Mouse (Mus musculus): ENCODE measurements around the gene Slc25a44. TPM values are rescaled to one million over a fixed set of nuclear protein-coding genes. Genes with fewer than 3 reads are reported as not detected.
A peak's percentile ranks its signal among the peaks of the same experiment; 100 is the strongest.

Gene Slc25a44
- polyA plus RNA-seq, 1 experiment: 18.5 TPM

GRCm38 (mm10) chr3:88425708-88426420, 925 bp upstream of the Slc25a44 start:
- H3K79me2 ChIP-seq (ENCODE audit: control insufficient read depth, insufficient read depth): peaks cover 37% of the 10 kb centered on the region
- H3K27me3 ChIP-seq (ENCODE audit: control insufficient read depth, insufficient read depth, insufficient read length): no peaks in the 10 kb centered on the region
- no peak for TF ChIP-seq CEBPB (IDR thresholded peaks at IDR 0.05; ENCODE audit: low read depth)
- TF ChIP-seq USF1 (IDR thresholded peaks at IDR 0.05; ENCODE audit: low read depth): no peak
- no peak for TF ChIP-seq MYOG (IDR thresholded peaks at IDR 0.05; ENCODE audit: control insufficient read depth, extremely low read depth, insufficient read length)
- no peak for TF ChIP-seq MYOD1 (IDR thresholded peaks at IDR 0.05; ENCODE audit: control insufficient read depth, insufficient read length, low read depth)
- no peak for TF ChIP-seq MAX (IDR thresholded peaks at IDR 0.05)
- no peak for TF ChIP-seq FOSL1 (IDR thresholded peaks at IDR 0.05; ENCODE audit: insufficient read depth, low read length, poor library complexity, severe bottlenecking)
- no peak for TF ChIP-seq CTCF (IDR thresholded peaks at IDR 0.05; ENCODE audit: control insufficient read depth, insufficient read depth, insufficient read length)
- H3K79me3 ChIP-seq (ENCODE audit: low read depth): peaks cover 23% of the 10 kb centered on the region
- H3K36me3 ChIP-seq (ENCODE audit: control insufficient read depth, insufficient read depth): peaks cover 2% of the 10 kb centered on the region
- no peak overlapping the region for H3ac ChIP-seq (ENCODE audit: control insufficient read depth, insufficient read length, low read depth)
- no peak overlapping the region for H3K4me3 ChIP-seq (ENCODE audit: insufficient read depth, poor library complexity, severe bottlenecking)

DNA sequence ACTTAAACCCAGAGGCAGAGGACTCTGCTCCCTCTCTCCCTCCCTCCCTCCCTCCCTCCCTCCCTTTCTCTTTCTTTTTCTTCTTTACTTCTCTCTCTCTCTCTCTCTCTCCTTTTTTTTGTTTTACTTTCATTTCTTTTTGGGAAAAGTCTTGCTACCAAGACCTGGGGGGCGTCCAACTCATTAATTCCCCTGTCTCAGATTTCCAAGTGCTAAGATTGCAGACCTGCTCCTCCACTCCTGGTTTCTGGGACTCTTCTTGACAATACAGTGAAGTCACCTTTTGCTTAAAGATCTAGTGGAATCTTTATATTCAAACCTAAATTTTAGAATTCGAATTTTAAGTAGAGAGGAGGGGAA, 371 bp upstream of the Slc25a44 start:
- H3K79me2 ChIP-seq (ENCODE audit: control insufficient read depth, insufficient read depth): peaks cover 37% of the 10 kb centered on the region
- TF ChIP-seq CEBPB (IDR thresholded peaks at IDR 0.05; ENCODE audit: low read depth) (no peak), FOSL1 (IDR thresholded peaks at IDR 0.05; ENCODE audit: insufficient read depth, low read length, poor library complexity, severe bottlenecking) (no peak), USF1 (IDR thresholded peaks at IDR 0.05; ENCODE audit: low read depth) (no peak), MYOG (IDR thresholded peaks at IDR 0.05; ENCODE audit: control insufficient read depth, extremely low read depth, insufficient read length) (no peak), MYOD1 (IDR thresholded peaks at IDR 0.05; ENCODE audit: control insufficient read depth, insufficient read length, low read depth) (no peak), MAX (IDR thresholded peaks at IDR 0.05) (no peak), CTCF (IDR thresholded peaks at IDR 0.05; ENCODE audit: control insufficient read depth, insufficient read depth, insufficient read length) (no peak)
- H3K4me3 ChIP-seq (ENCODE audit: insufficient read depth, poor library complexity, severe bottlenecking): peak overlapping the region; percentile 7
- peaks cover 23% of the 10 kb centered on the region for H3K79me3 ChIP-seq (ENCODE audit: low read depth)
- no peak overlapping the region for H3ac ChIP-seq (ENCODE audit: control insufficient read depth, insufficient read length, low read depth)
- H3K36me3 ChIP-seq (ENCODE audit: control insufficient read depth, insufficient read depth): peaks cover 7% of the 10 kb centered on the region
- no peaks in the 10 kb centered on the region for H3K27me3 ChIP-seq (ENCODE audit: control insufficient read depth, insufficient read depth, insufficient read length)

- peaks cover 25% of the 10 kb centered on the region for H3K79me3 ChIP-seq (ENCODE audit: low read depth)
- no peak overlapping the region for H3ac ChIP-seq (ENCODE audit: control insufficient read depth, insufficient read length, low read depth)
- no peaks in the 10 kb centered on the region for H3K27me3 ChIP-seq (ENCODE audit: control insufficient read depth, insufficient read depth, insufficient read length)
- peaks cover 37% of the 10 kb centered on the region for H3K79me2 ChIP-seq (ENCODE audit: control insufficient read depth, insufficient read depth)
- no peak overlapping the region for H3K4me3 ChIP-seq (ENCODE audit: insufficient read depth, poor library complexity, severe bottlenecking)
- H3K36me3 ChIP-seq (ENCODE audit: control insufficient read depth, insufficient read depth): peaks cover 29% of the 10 kb centered on the region
- TF ChIP-seq USF1 (IDR thresholded peaks at IDR 0.05; ENCODE audit: low read depth) (no peak), FOSL1 (IDR thresholded peaks at IDR 0.05; ENCODE audit: insufficient read depth, low read length, poor library complexity, severe bottlenecking) (no peak), MYOD1 (IDR thresholded peaks at IDR 0.05; ENCODE audit: control insufficient read depth, insufficient read length, low read depth) (no peak), CTCF (IDR thresholded peaks at IDR 0.05; ENCODE audit: control insufficient read depth, insufficient read depth, insufficient read length) (no peak), MYOG (IDR thresholded peaks at IDR 0.05; ENCODE audit: control insufficient read depth, extremely low read depth, insufficient read length) (no peak), CEBPB (IDR thresholded peaks at IDR 0.05; ENCODE audit: low read depth) (no peak), MAX (IDR thresholded peaks at IDR 0.05) (no peak)
Measured at GRCm38 (mm10) chr3:88422020-88422720, 2.8 kb downstream of the Slc25a44 start.

DNA sequence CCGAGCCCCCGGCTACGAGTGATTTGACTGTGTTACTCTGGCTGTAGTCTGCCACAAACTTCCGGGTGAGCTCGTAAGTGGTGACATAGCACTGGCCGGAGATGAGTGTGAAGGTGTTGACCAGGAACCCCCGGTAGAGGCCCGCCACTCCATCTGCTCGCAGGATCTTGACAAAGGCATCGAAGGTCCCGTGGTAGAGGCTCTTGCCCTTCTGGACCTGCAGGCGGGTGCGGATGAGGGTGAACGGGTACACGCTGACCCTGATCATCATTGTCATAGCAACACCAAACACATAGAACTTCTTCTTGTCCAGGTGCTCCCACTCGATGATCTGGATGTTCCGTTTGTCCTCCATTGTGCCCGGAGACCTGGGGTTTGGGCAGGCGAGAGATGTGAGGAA, 4.2 kb downstream of the Slc25a44 start:
- Histone ChIP-seq H3K36me3 (ENCODE audit: control insufficient read depth, insufficient read depth) (peaks cover 43% of the 10 kb centered on the region), H3K79me3 (ENCODE audit: low read depth) (peaks cover 25% of the 10 kb centered on the region), H3K4me3 (ENCODE audit: insufficient read depth, poor library complexity, severe bottlenecking) (no peak overlapping the region), H3K79me2 (ENCODE audit: control insufficient read depth, insufficient read depth) (peaks cover 37% of the 10 kb centered on the region), H3ac (ENCODE audit: control insufficient read depth, insufficient read length, low read depth) (no peak overlapping the region), H3K27me3 (ENCODE audit: control insufficient read depth, insufficient read depth, insufficient read length) (no peaks in the 10 kb centered on the region)
- no peak for TF ChIP-seq MYOD1 (IDR thresholded peaks at IDR 0.05; ENCODE audit: control insufficient read depth, insufficient read length, low read depth)

DNA sequence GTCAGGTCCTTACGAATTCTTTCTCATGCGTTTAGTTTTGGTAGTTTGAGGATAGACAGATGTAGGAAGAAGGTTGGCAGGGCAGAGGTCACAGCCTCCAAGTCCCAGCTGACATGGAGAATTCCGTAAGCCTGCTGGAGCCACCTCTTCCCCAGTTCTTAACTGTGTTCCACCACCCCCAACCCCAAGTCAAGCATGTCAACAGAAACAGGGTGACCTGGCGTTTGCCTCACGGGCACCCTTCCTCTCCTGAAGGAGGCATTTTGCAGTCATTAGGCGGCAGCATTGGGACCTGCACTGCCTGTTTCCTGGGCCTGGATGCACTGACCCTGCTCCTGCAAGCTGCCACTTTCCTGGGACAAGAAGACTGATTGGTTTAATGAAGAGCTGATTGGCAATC, 6.9 kb downstream of the Slc25a44 start:
- Histone ChIP-seq H3K4me3 (ENCODE audit: insufficient read depth, poor library complexity, severe bottlenecking) (no peak overlapping the region), H3K79me3 (ENCODE audit: low read depth) (peaks cover 10% of the 10 kb centered on the region), H3K79me2 (ENCODE audit: control insufficient read depth, insufficient read depth) (peaks cover 17% of the 10 kb centered on the region), H3K36me3 (ENCODE audit: control insufficient read depth, insufficient read depth) (peaks cover 51% of the 10 kb centered on the region), H3ac (ENCODE audit: control insufficient read depth, insufficient read length, low read depth) (no peak overlapping the region), H3K27me3 (ENCODE audit: control insufficient read depth, insufficient read depth, insufficient read length) (no peaks in the 10 kb centered on the region)
- TF ChIP-seq MYOG (IDR thresholded peaks at IDR 0.05; ENCODE audit: control insufficient read depth, extremely low read depth, insufficient read length) (no peak), USF1 (IDR thresholded peaks at IDR 0.05; ENCODE audit: low read depth) (no peak), MYOD1 (IDR thresholded peaks at IDR 0.05; ENCODE audit: control insufficient read depth, insufficient read length, low read depth) (no peak), CEBPB (IDR thresholded peaks at IDR 0.05; ENCODE audit: low read depth) (no peak), FOSL1 (IDR thresholded peaks at IDR 0.05; ENCODE audit: insufficient read depth, low read length, poor library complexity, severe bottlenecking) (no peak), MAX (IDR thresholded peaks at IDR 0.05) (no peak), CTCF (IDR thresholded peaks at IDR 0.05; ENCODE audit: control insufficient read depth, insufficient read depth, insufficient read length) (no peak)

Measured in C2C12 (cell line).